Mouse (Mus musculus) MEL (cell line): ENCODE data around the gene Spatc1l. TPM values are rescaled to one million over a fixed set of nuclear protein-coding genes. Genes with fewer than 3 reads are reported as not detected.

Experiments used
- DNase-seq: peaks from one replicate; pipeline ENCODE4 v3.0.0; 2011; ENCODE audit warnings: low read depth, low spot score
- H3K27ac ChIP-seq: 2 replicates; pipeline ENCODE4 v1.5.1; 2012; ENCODE audit warnings: low read depth, mild to moderate bottlenecking, control low read depth, low read length, moderate library complexity; ENCODE audit not compliant: control insufficient read depth
- H3K27me3 ChIP-seq, 2 experiments: fragments of 150-350 bp in 1 of 2; sonication (generic) in 1 of 2; 2 replicates each; pipeline ENCODE4 v1.6.1; 2012; ENCODE audit warnings: low read length in 2 of 2, mild to moderate bottlenecking in 2 of 2, improper control_type of control experiment in 1 of 2, moderate library complexity in 1 of 2; ENCODE audit not compliant: insufficient read depth in 2 of 2, control insufficient read depth in 1 of 2
- H3K36me3 ChIP-seq, 2 experiments: 2 replicates each; pipeline ENCODE4 v1.6.1; 2012 to 2014; ENCODE audit warnings: low read length in 2 of 2, improper control_type of control experiment in 1 of 2, inconsistent platforms in 1 of 2, mild to moderate bottlenecking in 1 of 2; ENCODE audit not compliant: insufficient read depth in 2 of 2, control insufficient read depth in 1 of 2
- H3K4me1 ChIP-seq, 2 experiments: fragments of 150-350 bp in 1 of 2; sonication (generic) in 1 of 2; 2 replicates each; pipeline ENCODE4 v1.6.1; 2012; ENCODE audit warnings: low read length in 2 of 2, improper control_type of control experiment in 1 of 2, mild to moderate bottlenecking in 1 of 2; ENCODE audit not compliant: insufficient read depth in 2 of 2, control insufficient read depth in 1 of 2
- H3K4me3 ChIP-seq, 2 experiments: fragments of 150-350 bp in 1 of 2; sonication (generic) in 1 of 2; 2 replicates each; pipeline ENCODE4 v1.5.1; 2012; ENCODE audit warnings: low read depth in 2 of 2, low read length in 2 of 2, mild to moderate bottlenecking in 2 of 2, moderate library complexity in 2 of 2, control low read depth in 1 of 2, improper control_type of control experiment in 1 of 2; ENCODE audit not compliant: control insufficient read depth in 1 of 2, insufficient read depth in 1 of 2
- H3K79me2 ChIP-seq: 2 replicates; pipeline ENCODE4 v1.6.1; 2012; ENCODE audit warnings: mild to moderate bottlenecking, low read length, moderate library complexity; ENCODE audit not compliant: control insufficient read depth, poor library complexity, insufficient read depth
- H3K9ac ChIP-seq: 2 replicates; pipeline ENCODE4 v1.6.1; 2012; ENCODE audit warnings: low read depth, mild to moderate bottlenecking, control low read depth, low read length, moderate library complexity; ENCODE audit not compliant: control insufficient read depth, poor library complexity, severe bottlenecking
- H3K9me3 ChIP-seq: fragments of 150-350 bp; sonication (generic); replicated peaks from 2 replicates; pipeline ENCODE4 v1.6.1; 2012; ENCODE audit warnings: mild to moderate bottlenecking, low read length, improper control_type of control experiment, moderate library complexity; ENCODE audit not compliant: insufficient read depth
- BHLHE40 ChIP-seq: IDR thresholded peaks from 2 replicates; pipeline ENCODE4 v1.6.1; 2012; ENCODE audit warnings: low read depth, mild to moderate bottlenecking, inconsistent platforms, low read length, improper control_type of control experiment, borderline replicate concordance
- CHD1 ChIP-seq: IDR thresholded peaks from 2 replicates; pipeline ENCODE4 v1.6.1; 2012; ENCODE audit warnings: low read depth, mild to moderate bottlenecking, inconsistent platforms, low read length, improper control_type of control experiment
- CHD2 ChIP-seq: IDR thresholded peaks from 2 replicates; pipeline ENCODE4 v1.6.1; 2011; ENCODE audit warnings: low read length, improper control_type of control experiment
- CTCF ChIP-seq, 3 experiments: IDR thresholded peaks in 2 of 3; conservative IDR thresholded peaks in 1 of 3; 2 replicates each; pipeline ENCODE4 v1.5.1; 2011 to 2012; ENCODE audit warnings: low read length in 3 of 3, low read depth in 2 of 3, mild to moderate bottlenecking in 2 of 3, improper control_type of control experiment in 1 of 3, inconsistent platforms in 1 of 3, mixed read lengths in 1 of 3, moderate library complexity in 1 of 3; ENCODE audit not compliant: control insufficient read depth in 1 of 3, insufficient read depth in 1 of 3, poor library complexity in 1 of 3, severe bottlenecking in 1 of 3
- E2F4 ChIP-seq: IDR thresholded peaks from 2 replicates; pipeline ENCODE4 v1.6.1; 2011; ENCODE audit warnings: low read depth, low read length, improper control_type of control experiment, borderline replicate concordance
- EP300 ChIP-seq, 2 experiments: IDR thresholded peaks; 2 replicates each; pipeline ENCODE4 v1.6.1; 2011; ENCODE audit warnings: improper control_type of control experiment in 2 of 2, low read length in 2 of 2, low read depth in 1 of 2, mild to moderate bottlenecking in 1 of 2
- ETS1 ChIP-seq: IDR thresholded peaks from 2 replicates; pipeline ENCODE4 v1.6.1; 2012; ENCODE audit warnings: low read depth, mild to moderate bottlenecking, inconsistent platforms, low read length, improper control_type of control experiment, moderate library complexity
- GATA1 ChIP-seq: IDR thresholded peaks from 2 replicates; pipeline ENCODE4 v1.6.1; 2011; ENCODE audit warnings: low read depth, low read length, improper control_type of control experiment
- HCFC1 ChIP-seq: IDR thresholded peaks from 2 replicates; pipeline ENCODE4 v1.6.1; 2012; ENCODE audit warnings: low read depth, mild to moderate bottlenecking, inconsistent platforms, low read length, improper control_type of control experiment, moderate library complexity
- JUND ChIP-seq: IDR thresholded peaks from 2 replicates; pipeline ENCODE4 v1.6.1; 2011; ENCODE audit warnings: low read depth, mild to moderate bottlenecking, improper control_type of control experiment, low read length
- KAT2A ChIP-seq: conservative IDR thresholded peaks from 2 replicates; pipeline ENCODE4 v1.6.1; 2012; ENCODE audit warnings: low read depth, low read length, improper control_type of control experiment, inconsistent platforms
- MAFK ChIP-seq: IDR thresholded peaks from 2 replicates; pipeline ENCODE4 v1.6.1; 2011; ENCODE audit warnings: low read depth, mild to moderate bottlenecking, low read length, improper control_type of control experiment, borderline replicate concordance
- MAZ ChIP-seq: IDR thresholded peaks from 2 replicates; pipeline ENCODE4 v1.6.1; 2012; ENCODE audit warnings: low read depth, mild to moderate bottlenecking, inconsistent platforms, low read length, improper control_type of control experiment
- MEF2A ChIP-seq: IDR thresholded peaks from 2 replicates; pipeline ENCODE4 v1.6.1; 2014; ENCODE audit warnings: low read depth, mild to moderate bottlenecking, inconsistent platforms, low read length, improper control_type of control experiment; ENCODE audit not compliant: poor library complexity, insufficient replicate concordance, severe bottlenecking; ENCODE audit errors: extremely low read depth
- MXI1 ChIP-seq: IDR thresholded peaks from 2 replicates; pipeline ENCODE4 v1.6.1; 2011; ENCODE audit warnings: mild to moderate bottlenecking, low read depth, low read length, improper control_type of control experiment
- NELFE ChIP-seq: IDR thresholded peaks from 2 replicates; pipeline ENCODE4 v1.6.1; 2011; ENCODE audit warnings: low read depth, low read length, improper control_type of control experiment
- POLR2A ChIP-seq, 2 experiments: IDR thresholded peaks; 2 replicates each; pipeline ENCODE4 v1.6.1; 2011 to 2012; ENCODE audit warnings: low read length in 2 of 2, mild to moderate bottlenecking in 2 of 2, control low read depth in 1 of 2, improper control_type of control experiment in 1 of 2, low read depth in 1 of 2, moderate library complexity in 1 of 2; ENCODE audit not compliant: control insufficient read depth in 1 of 2, insufficient read depth in 1 of 2, poor library complexity in 1 of 2
- POLR2AphosphoS5 ChIP-seq: IDR thresholded peaks from 2 replicates; pipeline ENCODE4 v1.6.1; 2012; ENCODE audit warnings: low read depth, borderline replicate concordance, mild to moderate bottlenecking, inconsistent platforms, low read length, moderate library complexity, mixed read lengths
- SIN3A ChIP-seq: IDR thresholded peaks from 2 replicates; pipeline ENCODE4 v1.6.1; 2012; ENCODE audit warnings: low read length, improper control_type of control experiment, inconsistent platforms
- SMC3 ChIP-seq: IDR thresholded peaks from 2 replicates; pipeline ENCODE4 v1.6.1; 2011; ENCODE audit warnings: low read depth, low read length, improper control_type of control experiment
- TAL1 ChIP-seq: IDR thresholded peaks from 2 replicates; pipeline ENCODE4 v1.6.1; 2012; ENCODE audit warnings: mild to moderate bottlenecking, inconsistent platforms, low read length, moderate library complexity, mixed read lengths
- TBP ChIP-seq: IDR thresholded peaks from 2 replicates; pipeline ENCODE4 v1.8.0; 2011; ENCODE audit warnings: low read depth, low read length, improper control_type of control experiment
- TCF12 ChIP-seq: IDR thresholded peaks from 2 replicates; pipeline ENCODE4 v1.6.1; 2014; ENCODE audit warnings: low read depth, mild to moderate bottlenecking, inconsistent platforms, low read length, improper control_type of control experiment, moderate library complexity
- UBTF ChIP-seq: IDR thresholded peaks from 2 replicates; pipeline ENCODE4 v1.6.1; 2012; ENCODE audit warnings: low read depth, mild to moderate bottlenecking, inconsistent platforms, low read length, improper control_type of control experiment, moderate library complexity, borderline replicate concordance; ENCODE audit not compliant: insufficient read depth
- USF2 ChIP-seq, 2 experiments: IDR thresholded peaks; 2 replicates each; pipeline ENCODE4 v1.6.1; 2011 to 2012; ENCODE audit warnings: improper control_type of control experiment in 2 of 2, low read length in 2 of 2, borderline replicate concordance in 1 of 2, inconsistent platforms in 1 of 2, low read depth in 1 of 2, mild to moderate bottlenecking in 1 of 2; ENCODE audit not compliant: insufficient read depth in 1 of 2
- ZC3H11A ChIP-seq: IDR thresholded peaks from 2 replicates; pipeline ENCODE4 v1.6.1; 2012; ENCODE audit warnings: low read depth, mild to moderate bottlenecking, inconsistent platforms, low read length, improper control_type of control experiment
- ZKSCAN1 ChIP-seq: IDR thresholded peaks from 2 replicates; pipeline ENCODE4 v1.6.1; 2012; ENCODE audit warnings: low read depth, mild to moderate bottlenecking, inconsistent platforms, low read length, improper control_type of control experiment, moderate library complexity
- ZMIZ1 ChIP-seq: IDR thresholded peaks from 2 replicates; pipeline ENCODE4 v1.6.1; 2012; ENCODE audit warnings: low read depth, mild to moderate bottlenecking, inconsistent platforms, low read length, improper control_type of control experiment, moderate library complexity
- ZNF384 ChIP-seq: IDR thresholded peaks from 2 replicates; pipeline ENCODE4 v1.6.1; 2012; ENCODE audit warnings: low read depth, mild to moderate bottlenecking, inconsistent platforms, low read length, improper control_type of control experiment
- polyA plus RNA-seq, 2 experiments: library from polyadenylated mRNA; stranded (reverse) in 1 of 2; unstranded in 1 of 2; fragments of >175 nt in 1 of 2; fragments of >200 nt in 1 of 2; gene quantifications; 2 replicates each; pipeline versions ENCODE4 v1.2.1 to v1.2.4; 2012; ENCODE audit warnings: low replicate concordance in 2 of 2, low read depth in 1 of 2; ENCODE audit not compliant: insufficient read length in 2 of 2, insufficient read depth in 1 of 2, missing spikeins in 1 of 2
- total RNA-seq: library from RNA; depleted of rRNA; stranded (reverse); fragments of 300-350 nt; gene quantifications from 2 replicates; pipeline ENCODE4 v1.2.3, GENCODE M21; 2012

The Spatc1l gene
- total and polyA plus RNA-seq, 3 experiments, result not detected

DNA sequence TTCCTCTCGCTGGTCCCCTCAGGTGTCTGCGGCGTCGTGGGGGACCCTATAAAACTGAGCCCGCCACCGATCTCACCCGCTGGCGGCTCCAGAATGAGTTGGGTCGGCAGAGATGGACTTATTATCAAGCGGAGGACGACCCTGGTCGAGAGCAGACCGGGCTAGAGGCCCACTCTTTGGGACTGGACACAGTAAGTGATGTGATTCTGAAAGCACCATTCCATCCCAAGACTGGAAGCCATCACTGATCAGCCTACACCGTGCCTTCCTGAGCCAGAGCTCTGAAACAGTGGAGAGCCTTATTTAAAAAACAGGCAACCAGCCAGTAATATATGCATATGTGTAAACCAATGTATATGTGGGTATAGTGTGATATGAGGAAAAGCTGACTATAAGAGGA lies 30.2 kb upstream of the Spatc1l start:
- H3K4me1 ChIP-seq, result peaks cover 4 to 5% of the 10 kb centered on the region in 2 experiments
- no peak for TF ChIP-seq E2F4
- 0 out of 4 replicates have a peak, but pooled peaks of 1 of the 2 experiments have one; percentile 8 for TF ChIP-seq POLR2A (IDR thresholded peaks at IDR 0.05; ENCODE audit: control insufficient read depth in 1 of 2, insufficient read depth in 1 of 2, low read depth in 1 of 2, low read length in 2 of 2, poor library complexity in 1 of 2)
- H3K9me3 ChIP-seq, result no peaks in the 10 kb centered on the region
- no peak for DNase-seq
- H3K79me2 ChIP-seq, result peaks cover 4% of the 10 kb centered on the region
- peak overlapping the region; percentile 51 for H3K9ac ChIP-seq
- no peaks in the 10 kb centered on the region for H3K27me3 ChIP-seq
- peak overlapping the region; percentile 71 to 90 for H3K4me3 ChIP-seq
- H3K27ac ChIP-seq, result no peak overlapping the region
- no peaks in the 10 kb centered on the region; a peak in 2 of 4 replicates for H3K36me3 ChIP-seq

GRCm38 (mm10) chr10:76535526-76535925 lies 26.5 kb upstream of the Spatc1l start:
- peaks cover 3 to 5% of the 10 kb centered on the region in 2 experiments for H3K4me1 ChIP-seq

DNA sequence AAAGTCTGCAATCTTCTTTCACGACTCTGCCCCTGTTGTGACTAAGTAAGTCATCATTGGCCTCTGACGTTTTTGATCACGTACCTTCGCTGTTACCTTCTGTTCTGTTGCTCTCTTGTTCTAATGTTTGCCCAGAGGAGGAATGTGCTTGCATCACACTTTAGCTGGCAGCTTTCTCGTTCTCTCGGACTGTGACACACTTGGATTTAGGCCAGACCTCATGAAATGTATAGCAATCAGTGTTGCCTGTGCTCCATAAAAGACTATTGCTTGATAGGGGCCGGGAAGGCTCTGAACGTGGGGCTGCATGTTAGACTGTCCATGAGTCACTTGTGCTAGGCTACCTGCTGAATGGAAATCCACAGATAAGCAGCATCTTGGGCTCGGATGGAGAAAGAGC lies 24.5 kb upstream of the Spatc1l start:
- Histone ChIP-seq H3K27ac (no peak overlapping the region), H3K79me2 (no peaks in the 10 kb centered on the region), H3K36me3 (peaks cover under 1 to 6% of the 10 kb centered on the region in 2 experiments; a peak in 3 of 4 replicates), H3K27me3 (no peaks in the 10 kb centered on the region), H3K9me3 (no peaks in the 10 kb centered on the region), H3K4me1 (0 out of 4 replicates have a peak, but pooled peaks cover 0 to under 1% of the 10 kb centered on the region in 2 experiments), H3K4me3 (no peak overlapping the region), H3K9ac (no peak overlapping the region)
- TF ChIP-seq UBTF (no peak), MXI1 (no peak), MAFK (no peak), USF2 (IDR thresholded peaks at IDR 0.05; ENCODE audit: borderline replicate concordance in 1 of 2, insufficient read depth in 1 of 2, low read depth in 1 of 2, low read length in 2 of 2) (no peak), POLR2A (IDR thresholded peaks at IDR 0.05; ENCODE audit: control insufficient read depth in 1 of 2, insufficient read depth in 1 of 2, low read depth in 1 of 2, low read length in 2 of 2, poor library complexity in 1 of 2) (no peak), ZC3H11A (no peak), SMC3 (no peak), JUND (no peak), POLR2AphosphoS5 (no peak), CTCF (IDR thresholded peaks at IDR 0.05 in 2 of 3, conservative IDR thresholded peaks at IDR 0.05 in 1 of 3; ENCODE audit: control insufficient read depth in 1 of 3, insufficient read depth in 1 of 3, low read depth in 2 of 3, low read length in 3 of 3, poor library complexity in 1 of 3, severe bottlenecking in 1 of 3) (no peak), NELFE (no peak), E2F4 (no peak), TCF12 (no peak), TBP (no peak), SIN3A (no peak), HCFC1 (no peak), CHD1 (no peak), ZKSCAN1 (no peak), KAT2A (no peak)
- DNase-seq, result no peak

More at GRCm38 (mm10) chr10:76535526-76535925, 26.5 kb upstream of the Spatc1l start:
- Histone ChIP-seq H3K27ac (no peak overlapping the region), H3K9me3 (no peaks in the 10 kb centered on the region), H3K27me3 (no peaks in the 10 kb centered on the region), H3K79me2 (peaks cover 4% of the 10 kb centered on the region), H3K4me3 (no peak overlapping the region), H3K9ac (no peak overlapping the region), H3K36me3 (peaks cover 0 to 3% of the 10 kb centered on the region in 2 experiments; a peak in 2 of 4 replicates)
- TF ChIP-seq ZNF384, result no peak
- no peak for TF ChIP-seq EP300 (IDR thresholded peaks at IDR 0.05; ENCODE audit: low read depth in 1 of 2, low read length in 2 of 2)
- TF ChIP-seq ZKSCAN1, result no peak
- no peak for TF ChIP-seq ZMIZ1
- TF ChIP-seq CHD2, result no peak
- no peak for TF ChIP-seq MEF2A
- TF ChIP-seq TAL1, result no peak
- TF ChIP-seq BHLHE40, result no peak
- no peak for TF ChIP-seq SIN3A
- TF ChIP-seq USF2 (IDR thresholded peaks at IDR 0.05; ENCODE audit: borderline replicate concordance in 1 of 2, insufficient read depth in 1 of 2, low read depth in 1 of 2, low read length in 2 of 2), result no peak
- TF ChIP-seq TCF12, result no peak
- no peak for TF ChIP-seq ETS1
- no peak for TF ChIP-seq NELFE
- TF ChIP-seq MAZ, result no peak
- no peak for TF ChIP-seq GATA1
- no peak for TF ChIP-seq JUND
- DNase-seq, result no peak
